Mouse (Mus musculus): ENCODE data around the gene Fam214a.

DNA sequence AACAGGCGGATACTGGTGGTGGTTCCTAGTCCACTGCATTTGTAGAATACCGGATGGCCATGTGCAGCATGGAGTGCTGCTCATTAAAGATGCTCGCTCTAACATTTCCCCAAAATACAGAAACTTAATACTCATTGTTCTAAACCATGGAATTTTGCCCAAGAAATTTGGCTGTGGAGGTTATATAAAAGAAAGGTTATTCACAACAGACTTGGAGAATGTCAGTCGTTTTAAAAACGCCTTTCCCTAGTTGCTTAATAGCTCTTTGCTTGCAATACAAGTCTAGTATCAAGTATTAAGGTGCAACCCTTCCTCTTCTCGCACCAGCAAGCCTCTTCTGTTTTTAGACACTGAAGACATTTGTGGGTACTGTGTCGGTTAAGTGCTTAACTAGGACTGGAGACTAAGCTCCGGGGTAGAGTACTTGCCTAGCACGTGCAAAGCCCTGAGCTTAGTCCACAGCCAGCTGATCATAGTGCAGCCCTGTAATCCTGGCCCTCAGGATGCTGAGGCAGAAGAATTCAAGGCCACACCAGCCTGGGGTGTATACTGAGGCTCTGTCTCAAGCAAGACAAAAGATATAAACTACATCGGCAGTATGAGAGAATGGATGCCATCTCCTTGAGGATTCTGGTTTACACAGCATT, 42.0 kb downstream of the Fam214a start:
- TF ChIP-seq CTCF (IDR thresholded peaks at IDR 0.05; ENCODE audit: low read depth) = no peak
- no peak for TF ChIP-seq EP300 (IDR thresholded peaks at IDR 0.05; ENCODE audit: low read depth)
